Mouse (Mus musculus) layer of hippocampus, adult 9-11 months (tissue): ENCODE results near the gene Hist1h1c.
"Not testable (repeated sequence)": the region's sequence is repeated elsewhere in the genome, so short reads cannot be mapped to it uniquely, and the experiment has no call there.

Experiments
- DNase-seq: peaks from one replicate; pipeline ENCODE4 v3.0.0; 2022

The Hist1h1c gene

DNA sequence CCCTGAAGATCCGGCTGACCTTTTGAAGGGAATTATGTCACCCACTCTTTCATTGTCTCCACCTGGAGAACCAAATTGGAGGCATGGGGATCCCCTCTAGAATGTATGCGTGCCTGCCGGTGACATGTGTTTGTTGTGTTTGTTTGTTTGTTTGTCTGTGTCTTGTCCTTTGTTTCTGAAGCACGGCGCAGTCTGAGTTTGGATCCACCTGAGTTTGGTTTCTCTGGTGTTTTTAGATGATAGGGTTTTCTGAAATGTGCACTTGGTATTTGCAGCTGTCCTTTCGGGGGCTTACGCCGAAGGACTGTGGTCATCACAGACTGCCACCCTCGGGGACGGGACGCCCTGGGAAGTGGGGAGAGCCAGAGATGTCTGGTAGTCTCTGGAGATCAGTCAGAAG lies 21.4 kb upstream of the Hist1h1c start:
- no peak for DNase-seq

DNA sequence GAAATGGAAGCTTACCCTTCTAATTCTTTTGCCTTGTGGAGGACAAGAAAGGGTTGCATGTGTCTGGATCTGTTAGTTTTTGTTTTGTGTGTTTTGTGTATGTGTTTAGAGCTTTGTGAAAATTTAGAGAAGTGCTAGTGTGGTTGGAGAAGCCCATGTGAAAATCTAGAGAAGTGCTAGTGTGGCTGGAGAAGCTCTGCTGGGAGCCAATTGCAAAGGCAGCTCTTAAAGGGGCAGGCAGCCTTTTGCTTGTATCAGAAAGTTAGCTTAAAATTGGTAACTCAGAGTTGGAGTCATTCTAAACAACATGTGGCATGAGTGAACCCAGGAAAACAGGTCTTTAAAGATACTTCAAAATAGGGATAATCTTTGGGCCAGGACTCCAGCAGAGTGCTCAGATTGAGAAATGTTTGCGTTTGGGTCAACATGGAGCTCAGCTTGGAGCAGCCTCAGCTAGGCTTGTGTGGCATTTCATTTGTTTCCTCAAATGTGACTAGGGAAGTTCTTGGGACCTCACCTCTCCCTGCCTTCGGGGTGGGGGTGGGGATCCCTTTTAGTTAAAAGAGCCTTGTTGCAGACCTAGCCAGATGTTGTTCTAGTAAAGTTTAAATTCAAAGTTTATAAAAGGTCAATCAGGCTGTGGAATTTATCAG lies 20.9 kb upstream of the Hist1h1c start:
- not testable (repeated sequence) for DNase-seq

GRCm38 (mm10) chr13:23724239-23724638 lies 14.4 kb upstream of the Hist1h1c start:
- no peak for DNase-seq

- DNase-seq, result no peak
These were observed 13.4 kb upstream of the Hist1h1c start for GRCm38 (mm10) chr13:23725213-23725612.

DNA sequence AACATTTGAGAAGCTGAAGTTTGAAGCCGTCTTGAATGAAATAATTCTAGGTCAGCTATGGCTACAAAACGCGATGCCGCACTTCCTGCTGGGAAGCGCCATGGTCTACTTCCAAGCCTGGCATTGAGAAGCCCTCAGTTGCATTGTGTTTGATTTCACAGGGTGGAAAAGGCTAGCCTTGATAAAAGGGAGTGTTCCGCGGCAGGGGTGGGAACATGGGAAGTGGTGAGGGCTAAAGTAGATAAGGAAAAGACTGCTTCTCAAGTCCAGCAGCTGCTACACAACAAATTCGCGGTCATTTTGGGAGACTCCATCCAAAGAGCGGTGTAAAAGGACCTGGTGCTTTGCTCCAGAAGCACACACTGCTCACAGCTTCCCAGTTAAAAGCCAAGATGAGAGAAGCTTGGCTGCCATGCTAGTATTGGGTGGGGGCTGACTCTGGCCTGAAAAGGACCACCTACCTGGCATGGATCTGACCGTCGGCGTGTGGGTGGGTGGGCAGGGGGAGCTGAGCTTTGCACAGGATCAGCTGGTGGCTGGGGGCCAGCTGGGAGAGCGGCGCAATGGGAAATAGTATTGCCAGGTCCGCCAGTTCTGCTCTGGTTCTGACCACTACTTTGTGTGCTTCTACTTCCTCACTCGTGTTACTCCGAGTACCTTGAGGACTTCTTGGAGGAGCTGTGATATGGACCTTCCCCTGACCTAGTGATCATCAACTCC lies 10.0 kb upstream of the Hist1h1c start:
- no peak for DNase-seq

GRCm38 (mm10) chr13:23729192-23729525 lies 9.4 kb upstream of the Hist1h1c start:
- DNase-seq, result no peak

DNA sequence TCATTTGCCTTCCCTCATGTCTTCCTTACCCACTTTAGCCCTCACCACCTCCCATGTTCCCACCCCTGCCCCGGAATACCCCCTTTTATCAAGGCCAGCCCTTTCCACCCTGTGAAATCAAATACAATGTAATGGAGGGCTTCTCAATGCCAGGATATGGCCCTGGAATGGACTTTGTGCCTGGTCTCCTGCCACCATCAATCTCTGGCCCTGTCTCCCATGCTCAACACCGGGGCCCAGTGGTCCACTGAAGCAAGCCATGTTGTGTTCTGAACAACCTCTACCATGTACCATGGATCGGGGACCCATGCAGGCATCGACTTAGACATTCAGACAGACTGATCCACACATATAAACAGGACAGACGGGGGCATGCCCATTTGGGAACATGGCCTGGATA lies 8.9 kb upstream of the Hist1h1c start:
- DNase-seq, result no peak

GRCm38 (mm10) chr13:23730479-23730878 lies 8.1 kb upstream of the Hist1h1c start:
- DNase-seq, result no peak

DNA sequence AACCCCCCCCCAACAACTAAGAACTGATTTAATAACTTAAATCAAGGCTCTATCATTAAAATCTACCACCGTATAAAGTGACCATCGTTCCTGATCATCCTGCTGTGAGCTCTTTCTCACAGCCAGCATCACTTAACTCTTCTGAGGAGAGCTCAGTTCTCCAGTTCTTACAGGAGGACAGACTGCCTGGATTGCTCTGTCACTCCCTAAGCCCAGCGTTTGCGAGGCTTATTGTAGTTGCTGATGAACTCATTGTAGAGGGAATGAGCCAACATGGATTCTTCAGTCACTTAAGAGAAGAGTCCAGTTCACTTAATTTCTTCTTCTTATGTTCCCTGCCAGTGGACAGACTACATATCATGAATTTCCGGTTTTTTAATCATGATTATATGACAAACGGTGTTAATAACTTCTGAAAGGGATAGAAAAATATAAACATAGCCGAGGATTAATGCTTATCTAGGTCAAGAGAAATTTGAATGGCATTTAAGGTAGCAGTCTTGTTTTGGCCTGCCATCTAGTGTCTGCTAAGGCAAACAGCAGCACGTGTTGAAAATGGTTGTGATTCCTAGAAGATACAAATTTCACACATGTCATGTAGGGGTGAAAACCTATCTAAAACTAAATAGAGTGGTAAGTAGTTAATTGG lies 6.3 kb upstream of the Hist1h1c start:
- DNase-seq, result no peak

DNA sequence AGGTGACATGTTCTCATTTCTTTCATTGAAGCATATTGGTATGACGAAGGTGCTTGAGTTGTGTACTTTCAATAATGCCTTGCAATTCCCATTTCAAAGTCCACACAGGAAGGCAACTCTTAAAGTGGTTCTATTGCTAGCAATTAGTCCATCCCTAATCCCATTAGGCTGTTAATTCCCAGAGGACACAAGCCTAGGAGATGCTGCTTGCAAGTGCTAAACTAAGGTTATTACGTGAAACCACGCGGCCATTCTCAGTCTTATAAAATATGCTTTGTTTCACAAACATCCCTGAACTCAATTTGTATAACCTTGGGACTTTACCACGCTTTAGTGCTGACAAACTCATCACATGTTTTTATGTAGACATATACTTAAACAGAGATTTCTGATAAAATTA lies 1.5 kb upstream of the Hist1h1c start:
- no peak for DNase-seq

DNA sequence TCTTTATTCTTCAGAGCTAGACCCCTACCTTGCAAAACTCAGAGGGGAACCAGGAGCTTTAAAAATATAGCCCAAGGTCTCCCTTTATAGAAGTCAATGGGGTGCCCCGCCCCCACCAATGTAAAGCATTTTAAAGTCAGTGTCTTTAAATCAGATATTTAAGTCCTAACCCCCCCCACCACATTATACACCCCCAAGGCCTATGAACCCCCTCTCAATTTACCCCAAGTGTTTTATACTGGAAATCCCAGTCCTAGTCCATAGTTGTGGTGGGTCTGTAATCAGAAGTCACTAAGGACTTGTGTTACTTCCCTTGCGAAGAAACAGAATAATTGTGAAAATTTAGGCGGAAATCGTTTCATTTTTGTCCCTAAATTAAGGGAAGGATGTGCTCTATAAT lies 567 bp upstream of the Hist1h1c start:
- no peak for DNase-seq

DNA sequence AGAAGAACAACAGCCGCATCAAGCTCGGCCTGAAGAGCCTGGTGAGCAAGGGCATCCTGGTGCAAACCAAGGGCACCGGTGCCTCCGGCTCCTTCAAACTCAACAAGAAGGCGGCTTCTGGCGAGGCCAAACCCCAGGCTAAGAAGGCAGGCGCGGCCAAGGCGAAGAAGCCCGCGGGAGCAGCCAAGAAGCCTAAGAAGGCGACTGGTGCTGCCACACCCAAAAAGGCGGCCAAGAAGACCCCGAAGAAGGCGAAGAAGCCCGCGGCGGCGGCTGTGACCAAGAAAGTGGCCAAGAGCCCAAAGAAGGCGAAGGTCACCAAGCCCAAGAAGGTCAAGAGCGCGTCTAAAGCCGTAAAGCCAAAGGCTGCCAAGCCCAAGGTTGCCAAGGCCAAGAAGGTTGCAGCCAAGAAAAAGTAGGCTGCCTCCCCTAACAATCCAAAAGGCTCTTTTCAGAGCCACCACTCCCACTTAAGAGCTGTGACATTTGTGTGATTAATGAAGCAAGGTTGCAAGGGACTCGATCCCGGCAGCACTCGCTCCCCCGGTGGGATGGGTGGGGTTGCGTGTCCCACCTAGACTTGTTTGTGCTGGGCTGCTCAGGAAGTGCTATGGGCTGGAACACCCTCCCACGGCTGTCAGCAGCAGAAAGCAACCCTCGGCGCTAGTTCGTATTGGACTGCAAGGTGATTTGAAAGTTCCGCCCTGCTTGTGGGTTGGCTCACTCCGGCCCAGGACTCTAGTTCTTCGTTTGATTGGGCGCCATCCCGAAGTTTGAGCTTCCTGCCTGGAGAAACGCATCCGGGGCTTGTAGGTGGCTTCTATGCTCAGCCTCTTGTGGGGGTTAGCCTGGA lies 687 bp downstream of the Hist1h1c start:
- DNase-seq, result peak; percentile 98

DNA sequence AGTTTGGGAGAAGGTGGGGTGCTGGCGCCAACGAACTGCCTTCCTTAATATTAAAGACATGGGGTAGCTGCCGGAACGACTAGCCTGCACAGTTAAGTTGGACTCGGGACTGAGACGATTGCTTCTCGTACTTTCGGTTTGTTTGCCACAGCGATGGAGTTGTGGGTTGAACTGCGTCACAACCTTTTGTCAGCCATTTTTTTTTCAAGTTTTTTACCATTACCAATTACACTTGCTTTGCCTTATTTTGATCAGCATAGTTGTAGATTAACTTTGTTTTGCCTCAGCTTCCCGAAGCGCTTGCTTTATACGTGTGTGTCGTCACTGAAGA lies 1.3 kb downstream of the Hist1h1c start:
- DNase-seq, result no peak

DNA sequence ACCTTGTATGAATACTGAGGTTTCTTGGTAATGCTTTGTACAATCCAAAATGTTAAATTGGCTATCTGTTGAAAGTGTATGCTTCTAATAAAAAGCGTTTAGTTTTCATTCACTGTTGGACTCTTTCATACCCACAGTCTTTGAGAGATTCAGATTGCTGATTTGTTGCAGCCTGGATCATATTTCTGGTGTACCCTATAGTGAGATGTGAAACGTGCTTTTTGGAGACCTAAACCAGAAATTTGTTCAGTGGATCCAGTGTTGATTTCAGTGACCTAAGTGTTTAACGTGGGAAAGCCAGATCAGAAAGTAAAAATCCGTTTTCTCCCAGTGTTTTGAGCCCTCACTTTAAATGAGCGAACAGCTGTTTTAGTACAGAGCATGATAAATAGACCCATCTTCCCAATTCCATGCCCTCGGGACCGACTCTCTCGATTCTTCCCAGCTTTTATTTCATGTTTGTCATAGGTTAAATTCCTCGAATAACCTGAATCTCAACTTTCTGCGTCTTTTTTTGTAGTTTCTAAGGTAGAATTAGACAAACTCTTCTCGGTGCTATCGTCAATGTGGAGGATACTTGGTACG lies 1.7 kb downstream of the Hist1h1c start:
- no peak for DNase-seq

DNA sequence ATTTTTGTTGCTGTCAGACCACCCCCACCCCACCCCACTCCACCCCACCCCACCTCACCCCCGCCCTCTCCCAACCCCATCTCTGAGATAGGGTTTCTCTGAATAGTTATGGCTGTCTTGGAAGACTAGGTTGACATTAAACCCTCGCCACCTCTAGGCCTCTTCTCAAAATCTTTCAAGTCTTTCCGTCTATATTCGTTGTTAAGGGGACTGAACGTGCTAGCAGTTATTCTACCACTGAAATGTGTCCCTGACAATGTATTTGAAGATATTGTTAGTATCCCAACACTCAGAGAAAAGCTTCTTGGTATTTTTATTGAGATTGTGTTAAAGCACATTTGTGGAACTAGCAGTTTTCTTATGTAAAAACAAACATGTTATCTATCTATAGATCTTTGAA lies 2.3 kb downstream of the Hist1h1c start:
- no peak for DNase-seq

DNA sequence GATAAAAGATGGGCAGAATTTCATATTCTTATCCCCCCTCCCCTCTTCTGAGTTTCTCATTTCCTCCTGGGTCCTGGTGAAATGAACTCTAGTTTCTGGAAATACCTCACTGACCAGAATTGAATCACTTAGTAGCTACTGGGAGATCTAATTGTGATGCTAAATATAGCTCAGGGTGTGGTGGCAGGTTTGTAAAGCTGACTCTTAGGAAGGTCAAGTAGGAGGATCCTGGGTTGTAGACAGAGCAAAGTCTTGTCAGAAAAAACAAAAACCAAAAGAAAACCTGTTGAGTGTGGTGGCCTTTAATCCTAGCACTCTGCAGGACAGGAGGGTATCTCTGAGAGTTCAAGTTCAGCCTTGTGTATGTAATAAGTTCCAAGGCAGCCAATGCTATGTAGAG lies 3.4 kb downstream of the Hist1h1c start:
- DNase-seq, result no peak

GRCm38 (mm10) chr13:23743215-23743614 lies 4.6 kb downstream of the Hist1h1c start:
- no peak for DNase-seq

DNA sequence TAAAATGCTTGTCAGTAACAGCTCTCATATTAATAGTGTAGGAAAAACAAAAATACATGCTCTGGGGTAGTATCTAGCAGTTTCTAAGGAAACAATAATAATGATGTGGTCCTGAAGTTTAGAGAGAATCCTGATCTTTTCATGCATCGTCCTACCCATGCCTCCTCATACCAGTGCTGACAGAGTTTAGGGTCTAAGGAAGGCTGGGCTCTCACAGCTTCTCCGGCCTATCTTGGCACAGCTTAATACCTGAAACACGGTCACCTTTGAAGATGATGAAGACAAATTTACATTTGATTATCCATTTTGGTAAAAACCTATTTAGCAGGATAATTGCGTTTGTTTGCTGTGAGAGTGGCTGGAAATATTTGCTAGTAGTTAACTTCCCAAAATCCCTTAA lies 5.4 kb downstream of the Hist1h1c start:
- DNase-seq, result no peak

DNA sequence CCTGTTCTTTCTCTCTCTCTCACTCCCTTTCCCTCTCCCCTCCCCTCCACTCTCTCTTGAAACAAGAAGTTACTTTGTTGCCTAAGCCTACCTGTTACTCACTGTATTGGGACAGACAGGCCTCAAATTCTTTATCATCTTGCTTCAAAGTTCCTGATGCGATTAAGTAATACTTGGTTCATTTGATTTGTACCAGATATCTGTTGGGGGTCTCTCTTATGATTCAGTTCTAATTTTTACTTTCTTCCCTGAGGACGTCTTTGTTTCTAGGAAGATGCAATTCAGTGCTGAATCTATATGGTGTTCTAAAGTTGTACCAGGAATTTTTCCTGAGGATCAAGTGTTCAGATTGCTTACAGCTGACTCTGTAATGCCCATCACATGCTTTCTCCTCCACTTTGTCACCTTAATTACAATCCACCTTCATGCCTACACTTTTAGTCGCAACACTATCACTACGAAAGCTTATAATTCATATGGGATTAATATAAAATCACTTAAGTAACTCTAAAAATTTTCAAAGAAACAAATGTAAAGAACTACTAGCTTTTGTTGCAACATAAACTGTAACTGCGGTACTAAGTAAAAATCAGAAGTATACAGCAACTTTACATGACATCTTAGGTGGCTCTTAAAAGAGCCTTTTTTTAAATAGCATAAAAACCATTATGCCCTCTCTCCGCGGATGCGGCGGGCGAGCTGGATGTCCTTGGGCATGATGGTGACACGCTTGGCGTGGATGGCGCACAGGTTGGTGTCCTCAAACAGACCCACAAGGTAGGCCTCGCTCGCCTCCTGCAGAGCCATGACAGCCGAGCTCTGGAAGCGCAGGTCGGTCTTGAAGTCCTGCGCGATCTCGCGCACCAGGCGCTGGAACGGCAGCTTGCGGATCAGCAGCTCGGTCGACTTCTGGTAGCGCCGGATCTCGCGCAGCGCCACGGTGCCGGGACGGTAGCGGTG lies 6.1 kb downstream of the Hist1h1c start:
- DNase-seq, result no peak

- DNase-seq, result peak; percentile 84
These were observed 7.0 kb downstream of the Hist1h1c start, which contains the start of gene Hist1h3c for GRCm38 (mm10) chr13:23745381-23746161. Gene Hist1h3c, minus strand, starts transcription at chr13:23745602.
